Mouse (Mus musculus) heart, adult 2 months (tissue): Measurements from ENCODE around the gene Elmod3.

ENCODE experiments used
- CTCF ChIP-seq: fragments of 200-600 bp; IDR thresholded peaks from 2 replicates; pipeline ENCODE4 v1.8.1; 2022; ENCODE audit warnings: antibody characterized with exemption, mild to moderate bottlenecking, moderate library complexity
- EP300 ChIP-seq: fragments of 200-500 bp; IDR thresholded peaks from 2 replicates; pipeline ENCODE4 v1.6.1; 2011; ENCODE audit warnings: low read depth, low read length, control low read depth; ENCODE audit not compliant: insufficient read depth
- POLR2A ChIP-seq: fragments of 200-500 bp; IDR thresholded peaks from 2 replicates; pipeline ENCODE4 v1.6.1; 2011; ENCODE audit warnings: mild to moderate bottlenecking, low read depth, low read length, control low read depth; ENCODE audit not compliant: insufficient read depth

DNA sequence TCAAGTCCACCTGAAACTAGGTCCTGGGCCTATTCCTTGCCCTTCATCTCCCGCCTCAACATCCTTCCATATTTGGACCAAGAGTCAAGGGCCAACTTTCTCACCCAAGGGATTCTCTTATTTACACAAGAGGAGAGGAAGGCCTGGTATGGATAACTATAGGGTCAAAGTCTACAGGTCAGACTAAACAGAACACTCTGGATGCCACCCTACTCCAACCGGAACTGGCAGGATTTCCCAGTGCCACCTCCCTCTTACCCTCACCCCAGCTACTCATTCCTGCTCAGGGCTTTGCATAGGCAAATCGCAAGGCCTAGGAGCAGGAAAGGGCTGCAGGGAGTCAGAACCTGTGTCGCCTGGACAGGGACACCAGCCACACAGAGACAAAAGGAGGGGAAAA is 75.0 kb downstream of the Elmod3 start:
- no peak for TF ChIP-seq CTCF
- no peak for TF ChIP-seq EP300
- TF ChIP-seq POLR2A, result no peak
